Mouse (Mus musculus) spleen, postnatal 0 days (tissue): ENCODE results near the gene Klk1b3. TPM values are rescaled to one million over a fixed set of nuclear protein-coding genes. Genes with fewer than 3 reads are reported as not detected.

ENCODE experiments used
- polyA plus RNA-seq: library from polyadenylated mRNA; unstranded; fragments of >200 nt; fragmentation: Nextera tagmentation; extraction: Ambion mirVana; gene quantifications from 2 replicates; pipeline ENCODE4 v1.2.1, GENCODE M21; 2015

Klk1b3 gene
- not detected in 2 replicates for polyA plus RNA-seq

DNA sequence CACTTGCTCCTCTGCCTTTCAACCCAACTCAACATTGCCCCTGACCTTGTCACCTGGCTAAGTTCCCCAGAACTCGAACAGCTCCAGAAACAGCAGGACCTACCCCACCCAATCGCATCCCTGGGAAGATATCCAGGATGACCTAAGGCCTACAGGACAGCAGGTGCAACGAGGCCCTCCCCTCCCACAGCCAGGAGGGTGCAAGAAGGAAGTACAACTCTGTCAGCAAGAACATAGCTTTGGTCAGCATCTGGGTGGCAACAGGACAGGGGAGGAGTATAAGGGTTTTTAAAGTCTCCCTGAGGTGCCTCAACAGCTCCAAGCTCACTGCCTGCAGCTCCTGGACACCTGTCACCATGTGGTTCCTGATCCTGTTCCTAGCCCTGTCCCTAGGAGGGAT, at the start of gene Klk1b3:
TSS of gene Klk1b3 (plus strand) at position 301 of the 400 bp plus-strand sequence.

DNA sequence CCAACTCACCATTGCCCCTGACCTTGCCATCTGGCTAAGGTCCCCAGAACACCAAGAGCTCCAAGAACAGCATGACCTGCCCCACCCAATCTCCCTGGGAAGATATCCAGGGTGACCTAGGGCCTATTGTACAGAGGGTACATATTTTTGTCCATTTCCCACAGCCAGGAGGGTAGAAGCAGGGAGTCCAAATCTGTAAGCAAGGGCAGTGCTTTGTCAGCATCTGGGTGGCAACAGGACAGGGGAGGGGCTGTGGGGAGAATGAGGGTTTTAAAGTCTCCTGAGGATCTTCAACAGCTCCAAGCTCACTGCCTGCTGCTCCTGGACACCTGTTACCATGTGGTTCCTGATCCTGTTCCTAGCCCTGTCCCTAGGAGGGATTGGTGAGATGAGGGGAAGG, 10.1 kb upstream of the Klk1b3 start, which contains the start of gene Klk1b24:
TSS of gene Klk1b24 (plus strand) at position 301 of the 400 bp plus-strand sequence.

DNA sequence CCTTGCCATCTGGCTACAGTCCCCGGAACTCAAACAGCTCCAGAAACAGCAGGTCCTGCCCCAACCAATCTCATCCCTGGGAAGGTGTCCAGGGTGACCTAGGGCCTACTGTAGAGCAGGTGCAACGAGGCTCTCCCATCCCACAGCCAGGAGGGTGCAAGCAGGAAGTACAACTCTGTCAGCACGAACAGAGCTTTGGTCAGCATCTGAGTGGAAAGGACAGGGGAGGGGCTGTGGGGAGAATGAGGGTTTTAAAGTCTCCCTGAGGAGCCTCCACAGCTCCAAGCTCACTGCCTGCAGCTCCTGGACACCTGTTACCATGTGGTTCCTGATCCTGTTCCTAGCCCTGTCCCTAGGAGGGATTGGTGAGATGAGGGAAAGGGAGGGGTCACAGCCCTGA, 9.1 kb downstream of the Klk1b3 start, which contains the start of gene Klk1b4:
TSS of gene Klk1b4 (plus strand) at position 301 of the 400 bp plus-strand sequence.

DNA sequence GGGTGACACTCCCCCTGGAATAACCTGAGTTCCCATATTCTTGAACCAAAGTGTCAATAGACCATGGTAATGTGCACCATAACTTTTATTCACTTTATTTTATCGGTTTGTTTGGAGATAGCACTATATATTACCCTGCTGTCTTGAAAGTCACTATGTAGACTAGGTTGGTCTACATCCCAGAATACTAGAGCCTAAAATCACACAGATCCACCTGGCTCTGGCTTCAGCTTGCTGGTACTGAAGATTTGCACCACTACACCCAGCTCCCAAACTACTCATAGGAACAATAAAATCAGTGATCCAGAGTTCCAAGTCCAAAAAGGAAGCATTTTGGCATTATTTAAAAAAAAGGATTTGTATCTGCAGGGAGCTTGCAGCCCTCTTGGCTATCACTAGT, 17.7 kb downstream of the Klk1b3 start, which contains the start of gene Klk1b5:
TSS of gene Klk1b5 (plus strand) at position 301 of the 400 bp plus-strand sequence.

DNA sequence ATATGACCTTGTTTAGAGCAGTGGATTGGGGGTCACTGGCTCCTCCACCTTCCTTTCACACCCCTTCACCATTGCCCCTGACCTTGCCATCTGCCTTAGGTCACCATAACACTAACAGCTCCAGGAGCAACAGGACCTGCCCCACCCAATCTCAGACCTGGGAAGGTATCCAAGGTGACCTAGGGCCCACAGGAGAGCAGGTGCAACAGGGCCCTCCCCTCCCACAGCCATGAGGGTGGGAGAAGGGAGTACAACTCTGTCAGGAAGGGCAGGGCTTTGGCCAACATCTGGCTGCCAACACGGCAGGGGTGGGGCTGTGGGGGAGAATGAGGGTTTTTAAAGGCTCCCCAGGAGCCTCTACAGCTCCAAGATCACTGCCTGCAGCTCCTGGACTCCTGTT, 27.1 kb downstream of the Klk1b3 start, which contains the start of gene Klk1:
TSS of gene Klk1 (plus strand) at position 285 of the 400 bp plus-strand sequence.

DNA sequence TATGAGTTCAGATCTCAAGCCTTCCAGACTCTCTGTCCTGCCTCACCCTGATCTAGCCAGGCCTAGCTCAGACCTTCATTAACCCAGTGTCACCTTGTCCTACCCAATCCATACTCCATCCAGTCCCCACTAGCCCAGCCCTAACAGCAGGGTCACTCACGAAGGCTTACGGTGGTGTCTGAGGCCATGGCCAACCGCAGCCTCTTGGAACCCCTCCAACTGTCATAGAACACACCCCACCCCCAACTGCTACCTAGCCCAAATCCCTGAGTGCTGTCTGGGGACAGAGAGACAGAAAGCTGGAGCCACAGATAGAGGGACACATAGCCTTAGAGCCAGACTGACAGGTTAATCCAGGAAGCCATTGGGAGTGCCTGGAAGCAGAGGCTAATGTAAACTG, 37.9 kb downstream of the Klk1b3 start, which contains the start of gene Gm36864:
TSS of gene Gm36864 (plus strand) at position 269 of the 400 bp plus-strand sequence.

DNA sequence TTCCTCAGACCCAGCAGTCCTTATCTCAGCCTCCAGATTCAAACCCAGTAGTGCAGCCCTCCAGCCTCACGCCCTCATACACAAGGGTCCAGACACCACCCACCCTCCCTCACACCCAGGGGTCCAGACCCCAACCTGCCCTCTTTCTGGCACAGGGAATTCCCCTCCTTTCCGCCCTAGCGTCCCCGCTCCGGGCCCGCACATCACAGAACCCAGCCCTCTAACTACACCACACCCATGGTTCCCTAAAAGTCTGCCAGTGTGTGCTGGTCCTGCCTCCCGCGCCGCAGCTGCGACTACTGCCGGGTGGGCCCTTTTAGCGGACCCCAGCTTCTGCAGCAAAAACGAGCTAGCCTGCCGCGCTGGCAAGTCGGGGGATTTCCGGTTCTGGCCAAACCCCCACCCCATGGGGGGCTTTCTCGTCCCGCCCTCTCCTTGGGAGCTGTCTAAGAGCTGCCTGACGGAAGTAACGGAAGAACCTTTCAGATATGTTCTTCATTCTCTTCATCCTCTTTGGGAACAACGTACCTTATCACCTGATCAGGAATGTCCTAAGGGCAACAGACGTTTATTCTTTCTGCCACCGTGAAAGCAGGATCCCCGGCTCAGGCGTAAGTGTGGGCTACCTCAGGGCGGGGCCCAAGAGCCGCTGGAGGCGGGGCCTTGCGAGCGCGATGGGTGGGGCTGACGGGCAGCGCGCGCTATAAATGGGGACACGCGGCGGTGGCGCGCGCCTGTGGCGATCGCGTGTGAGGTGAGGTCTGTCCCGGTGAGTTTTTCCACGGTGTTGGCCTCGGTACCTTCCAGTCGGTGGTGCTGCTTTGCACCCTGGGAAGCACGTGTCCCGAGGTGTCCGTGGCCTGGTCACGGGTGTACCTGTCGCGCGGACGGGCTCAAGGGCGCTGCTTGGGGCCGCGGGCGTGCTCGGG, 48.3 kb downstream of the Klk1b3 start, which contains the start of the genes 1700028J19Rik and 2410002F23Rik:
TSS of gene 1700028J19Rik (minus strand) at position 641 of the 929 bp plus-strand sequence.
TSS of gene 2410002F23Rik (plus strand) at position 668 of the 929 bp plus-strand sequence.

Other genes with a start within 250 kb of the Klk1b3 start
- not detected in 2 replicates for gene Klk1b8, start 247.5 kb upstream of the Klk1b3 start, polyA plus RNA-seq
- not detected in 2 replicates for gene Klk1b1, start 231.4 kb upstream of the Klk1b3 start, polyA plus RNA-seq
- not detected in 2 replicates for gene Klk1b9, start 222.1 kb upstream of the Klk1b3 start, polyA plus RNA-seq
- gene Klk1b11, start 202.3 kb upstream of the Klk1b3 start, polyA plus RNA-seq, result not detected in 2 replicates
- not detected in 2 replicates for gene Klk1b26, start 186.0 kb upstream of the Klk1b3 start, polyA plus RNA-seq
- gene Klk1b27, start 145.9 kb upstream of the Klk1b3 start, polyA plus RNA-seq, result not detected in 2 replicates
- not detected in 2 replicates for gene Klk1b21, start 95.9 kb upstream of the Klk1b3 start, polyA plus RNA-seq
- not detected in 2 replicates for gene Klk1b22, start 85.5 kb upstream of the Klk1b3 start, polyA plus RNA-seq
- gene Klk1b16, start 61.4 kb upstream of the Klk1b3 start, polyA plus RNA-seq, result not detected in 2 replicates
- gene Klk1b24, start 10.0 kb upstream of the Klk1b3 start, polyA plus RNA-seq, result not detected in 2 replicates
- gene Klk1b4, start 9.2 kb downstream of the Klk1b3 start, polyA plus RNA-seq, result not detected in 2 replicates
- not detected in 2 replicates for gene Klk1b5, start 17.8 kb downstream of the Klk1b3 start, polyA plus RNA-seq
- 3.1 and 6.4 TPM in 2 replicates for gene Klk1, start 27.2 kb downstream of the Klk1b3 start, polyA plus RNA-seq
- gene Gm36864, start 38.0 kb downstream of the Klk1b3 start, polyA plus RNA-seq, result not detected in 2 replicates
- gene 1700028J19Rik, start 48.5 kb downstream of the Klk1b3 start, polyA plus RNA-seq, result 0.97 and 1.3 TPM in 2 replicates
- gene 2410002F23Rik, start 48.5 kb downstream of the Klk1b3 start, polyA plus RNA-seq, result 47.8 and 54.6 TPM in 2 replicates
- gene Acp4, start 59.2 kb downstream of the Klk1b3 start, polyA plus RNA-seq, result not detected in 2 replicates
- gene Gm15517, start 63.3 kb downstream of the Klk1b3 start, polyA plus RNA-seq, result not detected in 2 replicates
- 2.0 and 3.4 TPM in 2 replicates for gene Clec11a, start 108.7 kb downstream of the Klk1b3 start, polyA plus RNA-seq
- gene Shank1, start 112.1 kb downstream of the Klk1b3 start, polyA plus RNA-seq, result 0.16 and 0.18 TPM in 2 replicates
- gene Syt3, start 185.9 kb downstream of the Klk1b3 start, polyA plus RNA-seq, result 0.12 and 0.17 TPM in 2 replicates
- 0.18 and 0.63 TPM in 2 replicates for gene 1700008O03Rik, start 187.6 kb downstream of the Klk1b3 start, polyA plus RNA-seq
- 0.06 and 0.17 TPM in 2 replicates for gene Lrrc4b, start 230.8 kb downstream of the Klk1b3 start, polyA plus RNA-seq